In the genomic region with DNA sequence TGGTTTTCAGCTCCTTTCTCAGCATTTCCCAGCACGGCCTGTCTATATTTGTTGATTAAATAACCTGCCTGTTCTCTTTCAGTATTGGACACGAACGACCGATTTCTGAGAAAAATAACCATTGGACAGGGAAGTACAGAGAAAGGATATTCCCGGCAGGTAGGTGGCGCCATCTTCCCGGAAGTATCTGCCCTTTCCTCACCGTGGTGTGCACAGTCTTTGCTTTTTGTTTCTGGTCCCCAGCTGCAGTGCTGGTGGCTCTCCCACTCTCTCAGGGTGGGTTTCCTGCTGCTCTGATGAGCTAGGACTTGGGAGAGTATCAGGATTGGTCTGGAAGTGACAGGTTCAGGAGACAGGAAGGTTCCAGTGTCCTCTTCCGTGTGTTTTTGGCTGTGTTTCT, we compare ENCODE assay signal across 9 mouse cellular contexts.
A peak's percentile ranks its signal among the peaks of the same experiment; 100 is the strongest.
DNase-seq lines count a peak whose midpoint lies in the region; ATAC-seq lines count a peak whose summit lies in the region.
"Had no signal": no experiment of that assay in that cellular context is flagged by ENCODE, and none has a peak within 500 bp of the region (broad histone marks: within the 10 kb centered on the region; RNA-seq: fewer than 3 reads in every experiment).

No protein-coding gene starts in this region.

- H3K36me3 ChIP-seq in midbrain, embryonic 10.5 days: peaks cover 33% of the 10 kb centered on the region
- no peaks in the 10 kb centered on the region for H3K36me3 ChIP-seq in midbrain, embryonic 15.5 days (replicated peaks)
- H3K36me3 ChIP-seq in limb, embryonic 11.5 days (ENCODE audit: control insufficient read depth, insufficient read depth, low read length): no peaks in the 10 kb centered on the region; the same call in 1 of the 2 replicates

- no peaks in the 10 kb centered on the region for H3K4me1 ChIP-seq in midbrain, embryonic 10.5 days
- H3K4me1 ChIP-seq in midbrain, embryonic 15.5 days: no peaks in the 10 kb centered on the region
- H3K4me1 ChIP-seq in limb, embryonic 11.5 days (ENCODE audit: control insufficient read depth, insufficient read depth, low read length): no peaks in the 10 kb centered on the region

- intact Hi-C loops in heart, postnatal 14 days (cut with DNase I): loop anchor here (5.0 to 10.0 kb wide), 2 partner anchors 113 to 291 kb away; no protein-coding TSS in a partner anchor

- peak; percentile 40 for DNase-seq in midbrain, embryonic 10.5 days (ENCODE audit: low spot score)
- DNase-seq in R1 (ENCODE audit: low read depth, low spot score): peak; percentile 76
- peak; percentile 67 for DNase-seq in embryo, embryonic 10 days (ENCODE audit: low spot score)
- peak; percentile 59 to 70 for DNase-seq in heart, postnatal 14 days
- peak; percentile 53 for DNase-seq in limb, embryonic 11.5 days (ENCODE audit: low spot score)
- DNase-seq in retina, adult 2 months (ENCODE audit: low read depth, low spot score): peak; percentile 6
- DNase-seq in T-cell, adult 2 months (ENCODE audit: low spot score): no peak

- H3K27ac ChIP-seq in midbrain, embryonic 10.5 days (replicated peaks): no peak overlapping the region
- H3K27ac ChIP-seq in midbrain, embryonic 15.5 days: no peak overlapping the region
- no peak overlapping the region for H3K27ac ChIP-seq in limb, embryonic 11.5 days (replicated peaks; ENCODE audit: low read depth, low read length)

- no peak overlapping the region for H3K9ac ChIP-seq in midbrain, embryonic 15.5 days
- no peak overlapping the region for H3K9ac ChIP-seq in limb, embryonic 11.5 days (ENCODE audit: low read length)

- H3K4me2 ChIP-seq in midbrain, embryonic 15.5 days: no peak overlapping the region
- no peak overlapping the region for H3K4me2 ChIP-seq in limb, embryonic 11.5 days (ENCODE audit: low read depth, severe bottlenecking)

- H3K4me3 ChIP-seq in midbrain, embryonic 10.5 days: no peak overlapping the region
- no peak overlapping the region for H3K4me3 ChIP-seq in midbrain, embryonic 15.5 days
- no peak overlapping the region for H3K4me3 ChIP-seq in limb, embryonic 11.5 days (ENCODE audit: low read depth, low read length)
- H3K4me3 ChIP-seq: erythroblast, embryonic 14.5 days had no signal

- 85% methylated on average over 9 of the region's 9 CpGs for WGBS in midbrain, embryonic 10.5 days
- WGBS in midbrain, embryonic 15.5 days: 77% methylated on average over 9 of the region's 9 CpGs
- 82% methylated on average over 9 of the region's 9 CpGs for WGBS in limb, embryonic 11.5 days

- ATAC-seq in midbrain, embryonic 15.5 days (replicated peaks): no peak
- ATAC-seq in limb, embryonic 11.5 days (ENCODE audit: insufficient number of reproducible peaks, low FRiP score, low TSS enrichment, low read depth): no peak

- no peaks in the 10 kb centered on the region for H3K27me3 ChIP-seq in midbrain, embryonic 10.5 days (ENCODE audit: low read depth, poor library complexity, severe bottlenecking)
- no peaks in the 10 kb centered on the region for H3K27me3 ChIP-seq in midbrain, embryonic 15.5 days (replicated peaks)
- no peaks in the 10 kb centered on the region for H3K27me3 ChIP-seq in limb, embryonic 11.5 days (ENCODE audit: control insufficient read depth, insufficient read depth, low read length)

- no peaks in the 10 kb centered on the region for H3K9me3 ChIP-seq in midbrain, embryonic 10.5 days (replicated peaks)
- no peaks in the 10 kb centered on the region for H3K9me3 ChIP-seq in midbrain, embryonic 15.5 days
- H3K9me3 ChIP-seq in limb, embryonic 11.5 days (ENCODE audit: control insufficient read depth, low read length): no peaks in the 10 kb centered on the region
